Mouse (Mus musculus) stomach, embryonic 14.5 days (tissue): ENCODE measurements around the gene Foxa1. TPM values are rescaled to one million over a fixed set of nuclear protein-coding genes. Genes with fewer than 3 reads are reported as not detected.

Experiments used
- ATAC-seq: fragments of 200-750 bp; cut with Nextera tagmentation; 2 replicates; pipeline ENCODE4 v1.8.0; 2017; ENCODE audit warnings: low read depth, moderate TSS enrichment; ENCODE audit not compliant: insufficient number of reproducible peaks, insufficient read depth, low FRiP score
- H3K27ac ChIP-seq: fragments of 300-500 bp; sonication (generic); 2 replicates; pipeline ENCODE4 v1.5.1; 2014; ENCODE audit warnings: mild to moderate bottlenecking, low read length, moderate library complexity, mixed read lengths
- H3K27me3 ChIP-seq: fragments of 300-500 bp; sonication (generic); 2 replicates; pipeline ENCODE4 v1.6.1; 2014; ENCODE audit warnings: low read length, control low read depth, mixed read lengths; ENCODE audit not compliant: control insufficient read depth, insufficient read depth
- H3K36me3 ChIP-seq: fragments of 300-500 bp; sonication (generic); 2 replicates; pipeline ENCODE4 v1.6.1; 2014; ENCODE audit warnings: mild to moderate bottlenecking, control low read depth, low read length, moderate library complexity, mixed read lengths; ENCODE audit not compliant: control insufficient read depth, insufficient read depth
- H3K4me1 ChIP-seq: fragments of 300-500 bp; sonication (generic); 2 replicates; pipeline ENCODE4 v1.6.1; 2014; ENCODE audit warnings: low read length, control low read depth, mixed read lengths; ENCODE audit not compliant: control insufficient read depth, insufficient read depth
- H3K4me2 ChIP-seq: fragments of 300-500 bp; sonication (generic); replicated peaks from 2 replicates; pipeline ENCODE4 v1.6.1; 2014; ENCODE audit warnings: low read depth, low read length, control low read depth
- H3K4me3 ChIP-seq: fragments of 300-500 bp; sonication (generic); 2 replicates; pipeline ENCODE4 v1.5.1; 2014; ENCODE audit warnings: low read depth, low read length, control low read depth
- H3K9ac ChIP-seq: fragments of 300-500 bp; sonication (generic); replicated peaks from 2 replicates; pipeline ENCODE4 v1.6.1; 2014; ENCODE audit warnings: low read depth, mild to moderate bottlenecking, control low read depth, low read length, moderate library complexity, mixed read lengths
- H3K9me3 ChIP-seq: fragments of 300-500 bp; sonication (generic); 2 replicates; pipeline ENCODE4 v1.6.1; 2016; ENCODE audit warnings: low read depth, low read length, control low read depth; ENCODE audit not compliant: control insufficient read depth
- WGBS: fragments of 180-500 bp; shearing (Covaris S2); extraction: QIAGEN DNeasy Blood & Tissue Kit; methylation state at CpG from one replicate; pipeline ENCODE4 v1.1.7; 2014; 5-methylcytosine and 5-hydroxymethylcytosine counted together
- polyA plus RNA-seq: library from polyadenylated mRNA; unstranded; fragments of >200 nt; fragmentation: Nextera tagmentation; extraction: Ambion mirVana; gene quantifications from 2 replicates; pipeline ENCODE4 v1.2.1, GENCODE M21; 2014

The Foxa1 gene
- polyA plus RNA-seq, 1 experiment from 2014 or later: 19.6 TPM

DNA sequence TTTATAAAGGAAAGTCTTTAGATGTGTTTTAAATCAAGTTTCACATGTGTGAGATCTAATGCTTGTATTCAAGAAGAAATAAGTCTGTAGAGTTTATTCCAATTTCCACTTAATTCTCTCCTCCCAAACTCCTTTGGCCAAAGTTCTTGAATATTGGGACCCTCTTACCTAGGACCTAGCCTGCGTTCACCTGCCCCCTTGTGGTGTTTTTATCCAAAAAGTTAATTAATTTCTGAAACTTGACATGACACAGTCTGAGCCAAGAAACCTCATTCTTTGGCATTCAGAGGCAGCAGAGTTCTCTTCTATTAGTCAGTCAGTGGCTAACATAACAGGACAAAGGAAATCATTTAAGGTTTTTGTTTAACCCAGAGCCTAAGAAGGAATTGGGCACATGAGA is 32.2 kb downstream of the Foxa1 start:
- Histone ChIP-seq H3K27me3 (no peaks in the 10 kb centered on the region), H3K9ac (no peak overlapping the region), H3K27ac (no peak overlapping the region), H3K4me3 (no peak overlapping the region), H3K36me3 (no peaks in the 10 kb centered on the region), H3K4me2 (no peak overlapping the region), H3K9me3 (no peaks in the 10 kb centered on the region), H3K4me1 (0 out of 2 replicates have a peak, but pooled peaks cover 4% of the 10 kb centered on the region)
- WGBS: 57% methylated on average over 1 of the region's 1 CpGs
- ATAC-seq: no peak

DNA sequence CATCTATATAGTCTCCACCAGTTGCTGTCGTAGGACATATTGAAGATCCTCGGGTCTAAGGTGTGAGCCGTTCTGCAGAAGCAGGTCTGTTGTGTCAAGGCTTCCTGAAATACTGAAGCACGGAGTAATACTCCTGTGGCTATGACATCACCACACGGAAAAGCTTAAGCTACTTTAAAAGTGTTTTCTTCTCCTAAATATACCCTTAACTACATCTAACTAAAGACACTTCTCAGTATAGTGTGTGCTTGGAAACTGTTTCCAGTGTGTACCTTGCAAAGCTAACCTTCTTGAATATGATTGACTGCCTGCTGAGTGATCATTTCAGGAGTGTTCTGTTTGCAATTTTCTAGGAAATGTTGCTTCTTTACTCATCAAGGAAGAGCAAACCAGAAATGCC is 35.2 kb downstream of the Foxa1 start:
- Histone ChIP-seq H3K4me2 (no peak overlapping the region), H3K9me3 (no peaks in the 10 kb centered on the region), H3K9ac (no peak overlapping the region), H3K36me3 (no peaks in the 10 kb centered on the region), H3K27ac (no peak overlapping the region), H3K4me3 (no peak overlapping the region), H3K4me1 (0 out of 2 replicates have a peak, but pooled peaks cover 5% of the 10 kb centered on the region), H3K27me3 (no peaks in the 10 kb centered on the region)
- WGBS: 82% methylated on average over 5 of the region's 5 CpGs
- ATAC-seq: no peak

DNA sequence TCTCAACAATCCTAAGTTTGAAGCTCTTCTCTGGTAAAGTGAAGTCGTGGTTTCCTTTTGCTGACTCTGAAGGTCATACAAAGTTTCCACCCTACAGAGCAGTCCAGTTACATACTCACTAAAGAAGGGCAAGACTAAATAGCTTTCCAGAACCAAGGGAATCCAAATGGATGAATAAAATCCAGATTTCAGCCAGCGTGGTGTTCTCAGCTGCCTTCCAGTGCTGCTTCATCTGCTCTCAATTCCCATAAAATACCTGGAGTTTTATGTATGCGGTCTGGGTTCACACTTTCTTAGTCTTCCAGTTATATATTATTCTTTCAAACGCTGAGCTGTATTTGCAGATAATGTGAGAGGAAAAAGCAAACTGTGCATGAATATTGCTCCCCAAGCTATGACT is 35.6 kb downstream of the Foxa1 start:
- Histone ChIP-seq H3K4me2 (no peak overlapping the region), H3K9me3 (no peaks in the 10 kb centered on the region), H3K4me1 (0 out of 2 replicates have a peak, but pooled peaks cover 5% of the 10 kb centered on the region), H3K9ac (no peak overlapping the region), H3K27ac (no peak overlapping the region), H3K27me3 (no peaks in the 10 kb centered on the region), H3K4me3 (no peak overlapping the region), H3K36me3 (no peaks in the 10 kb centered on the region)
- no peak for ATAC-seq
- whole genome bisulfite sequencing: 81% methylated on average over 4 of the region's 4 CpGs

DNA sequence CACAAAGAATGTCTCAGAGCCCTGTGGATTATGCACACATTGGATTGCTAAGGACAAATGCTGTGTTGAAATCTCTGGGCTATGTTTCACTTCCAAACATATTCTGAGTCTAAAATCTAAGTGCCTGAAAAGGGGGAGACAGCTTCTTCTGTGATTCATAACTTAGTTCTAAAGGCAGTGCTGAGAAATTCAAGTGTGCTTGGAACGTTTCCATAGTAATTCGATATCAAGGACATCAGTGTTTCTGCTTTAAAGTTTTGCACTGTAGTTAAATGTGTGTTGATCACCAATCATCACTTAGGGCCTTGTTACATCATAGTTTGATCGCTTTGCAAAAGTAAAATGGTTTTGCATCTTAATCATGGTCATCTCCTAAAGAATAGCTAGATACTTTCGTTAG is 37.0 kb downstream of the Foxa1 start:
- Histone ChIP-seq H3K4me3 (no peak overlapping the region), H3K9ac (no peak overlapping the region), H3K4me1 (0 out of 2 replicates have a peak, but pooled peaks cover 7% of the 10 kb centered on the region), H3K27ac (no peak overlapping the region), H3K27me3 (no peaks in the 10 kb centered on the region), H3K36me3 (no peaks in the 10 kb centered on the region), H3K9me3 (no peaks in the 10 kb centered on the region), H3K4me2 (no peak overlapping the region)
- no peak for ATAC-seq
- WGBS: 45% methylated on average over 4 of the region's 4 CpGs

DNA sequence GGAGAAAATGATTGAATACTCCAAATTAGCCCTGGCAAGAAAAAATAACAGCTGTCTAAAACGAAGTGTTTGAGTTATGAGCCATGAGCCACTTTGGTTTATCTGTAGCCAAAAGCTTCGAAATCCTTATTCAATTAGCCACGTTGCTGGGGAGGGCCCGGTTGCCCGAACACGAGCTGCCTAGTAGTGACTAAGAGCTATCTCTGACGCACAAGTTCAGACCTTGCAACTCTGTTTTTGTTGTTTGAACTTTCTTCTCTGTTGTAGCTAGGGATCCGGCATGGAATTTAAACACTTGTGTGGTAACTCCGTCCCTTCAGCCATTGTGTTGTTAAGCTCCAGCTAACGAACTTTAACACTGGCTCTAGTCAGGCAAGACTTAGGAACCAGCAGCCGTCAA is 37.8 kb downstream of the Foxa1 start:
- Histone ChIP-seq H3K27ac (no peak overlapping the region; the same call in 1 of the 2 replicates), H3K36me3 (no peaks in the 10 kb centered on the region), H3K4me3 (no peak overlapping the region), H3K4me2 (no peak overlapping the region), H3K27me3 (no peaks in the 10 kb centered on the region), H3K9ac (no peak overlapping the region), H3K9me3 (no peaks in the 10 kb centered on the region), H3K4me1 (0 out of 2 replicates have a peak, but pooled peaks cover 7% of the 10 kb centered on the region)
- 35% methylated on average over 11 of the region's 11 CpGs for WGBS
- no peak for ATAC-seq

DNA sequence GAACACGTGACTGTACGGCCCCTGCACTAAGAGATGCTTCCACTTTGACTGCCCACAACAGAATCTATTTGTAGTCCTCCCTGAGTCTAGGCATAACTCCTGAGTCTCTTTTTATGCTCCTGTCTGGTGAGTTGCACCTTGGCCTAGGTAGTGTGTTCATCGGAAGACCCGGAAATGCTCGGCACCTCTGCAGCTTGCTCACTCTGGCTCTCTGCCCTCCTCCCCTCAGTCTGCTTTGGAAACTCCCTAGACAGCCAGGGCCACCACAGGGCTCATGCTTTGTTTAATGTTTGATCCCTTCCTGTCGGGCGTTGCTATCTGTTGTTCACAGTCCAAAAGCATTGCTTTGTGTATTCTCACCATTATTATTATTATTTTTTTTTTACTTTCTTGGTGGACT is 41.4 kb downstream of the Foxa1 start:
- no peaks in the 10 kb centered on the region for H3K9me3 ChIP-seq
- no peak overlapping the region for H3K27ac ChIP-seq
- 0 out of 2 replicates have a peak, but pooled peaks cover 7% of the 10 kb centered on the region for H3K4me1 ChIP-seq
- no peak for ATAC-seq
- no peak overlapping the region for H3K4me2 ChIP-seq
- no peak overlapping the region for H3K4me3 ChIP-seq
- H3K27me3 ChIP-seq: no peaks in the 10 kb centered on the region
- H3K36me3 ChIP-seq: no peaks in the 10 kb centered on the region
- 64% methylated on average over 7 of the region's 7 CpGs for WGBS
- no peak overlapping the region for H3K9ac ChIP-seq

DNA sequence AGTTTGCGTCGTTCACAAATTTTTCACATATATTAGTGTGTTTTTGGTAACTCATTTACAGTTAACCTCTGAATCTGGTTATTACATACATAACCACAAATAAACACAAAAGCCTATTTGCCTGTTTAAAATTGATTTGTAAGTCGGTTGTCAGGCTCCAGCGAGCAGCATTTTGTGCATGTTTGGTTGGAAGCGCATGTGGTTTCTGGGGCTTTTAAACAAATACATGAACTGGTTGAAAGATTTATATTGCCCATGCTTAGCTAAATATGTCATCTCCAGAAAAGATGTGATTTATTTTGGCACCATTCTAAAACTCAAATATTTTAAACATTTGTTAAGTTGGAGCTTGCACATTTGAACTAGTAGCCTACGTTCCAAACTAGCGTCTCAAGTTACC is 46.5 kb downstream of the Foxa1 start:
- WGBS: 32% methylated on average over 7 of the region's 7 CpGs
- ATAC-seq: no peak
- H3K36me3 ChIP-seq: no peaks in the 10 kb centered on the region
- H3K9ac ChIP-seq: no peak overlapping the region
- no peaks in the 10 kb centered on the region for H3K9me3 ChIP-seq
- H3K27me3 ChIP-seq: no peaks in the 10 kb centered on the region
- H3K4me1 ChIP-seq: peaks cover 4% of the 10 kb centered on the region; the same call in 1 of the 2 replicates
- H3K4me3 ChIP-seq: no peak overlapping the region
- no peak overlapping the region for H3K4me2 ChIP-seq
- no peak overlapping the region for H3K27ac ChIP-seq

DNA sequence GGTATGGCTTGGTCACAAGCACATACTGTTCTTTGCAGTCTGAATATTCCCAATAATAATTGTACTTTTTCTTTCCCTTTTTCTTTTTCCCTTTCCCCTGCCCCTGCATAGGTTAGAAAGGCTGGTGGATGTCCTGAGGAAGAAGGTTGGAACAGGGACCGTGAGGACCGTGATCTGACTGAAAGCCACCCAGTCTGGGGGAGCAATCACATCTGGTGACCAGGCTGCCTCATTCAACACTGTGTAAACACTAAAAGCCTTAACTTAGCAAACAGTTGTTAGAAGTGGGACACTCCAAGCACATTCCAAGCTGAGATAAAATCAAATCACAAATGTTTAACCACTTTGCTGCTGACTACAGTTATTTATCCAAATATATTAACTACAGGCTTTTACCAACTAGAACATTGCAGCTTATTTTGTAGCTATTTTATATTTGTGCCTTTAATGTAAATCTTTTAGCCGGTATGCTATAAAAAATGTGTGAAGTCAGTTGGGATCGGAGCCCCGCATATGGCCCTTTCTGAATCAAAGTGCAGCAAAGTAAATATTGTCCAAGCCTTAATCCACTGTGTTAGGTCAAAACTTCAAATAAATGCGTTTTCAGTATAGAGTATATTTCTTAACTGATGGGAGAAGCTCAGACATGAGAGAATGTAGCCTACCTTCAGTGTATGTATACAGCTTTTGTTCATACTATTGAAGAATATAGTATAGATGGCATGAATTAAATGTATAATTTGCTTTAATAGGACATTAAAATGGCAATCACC is 50.2 kb downstream of the Foxa1 start:
- Histone ChIP-seq H3K9ac (no peak overlapping the region), H3K4me1 (peaks cover 4% of the 10 kb centered on the region; the same call in 1 of the 2 replicates), H3K4me2 (0 out of 2 replicates have a peak overlapping the region, but pooled peaks have one; percentile 2), H3K9me3 (no peaks in the 10 kb centered on the region), H3K36me3 (no peaks in the 10 kb centered on the region), H3K27ac (no peak overlapping the region), H3K4me3 (no peak overlapping the region), H3K27me3 (no peaks in the 10 kb centered on the region)
- WGBS: 20% methylated on average over 6 of the region's 6 CpGs
- peak; percentile 91 for ATAC-seq
